Mouse (Mus musculus) adipose tissue, adult 10 weeks (tissue): ENCODE data around the gene Rbp1. TPM values are rescaled to one million over a fixed set of nuclear protein-coding genes. Genes with fewer than 3 reads are reported as not detected.

ENCODE experiments used
- polyA plus RNA-seq: library from polyadenylated mRNA; stranded (reverse); fragments of 350-450 nt; fragmentation: Illumina TruSeq; extraction: RNeasy Lipid Tissue Mini Kit (QIAGEN cat#74804); gene quantifications from one replicate; pipeline ENCODE4 v1.2.3, GENCODE M21; 2014; ENCODE audit warnings: low read depth, low replicate concordance

Rbp1 gene
- polyA plus RNA-seq, result 61.0 TPM

DNA sequence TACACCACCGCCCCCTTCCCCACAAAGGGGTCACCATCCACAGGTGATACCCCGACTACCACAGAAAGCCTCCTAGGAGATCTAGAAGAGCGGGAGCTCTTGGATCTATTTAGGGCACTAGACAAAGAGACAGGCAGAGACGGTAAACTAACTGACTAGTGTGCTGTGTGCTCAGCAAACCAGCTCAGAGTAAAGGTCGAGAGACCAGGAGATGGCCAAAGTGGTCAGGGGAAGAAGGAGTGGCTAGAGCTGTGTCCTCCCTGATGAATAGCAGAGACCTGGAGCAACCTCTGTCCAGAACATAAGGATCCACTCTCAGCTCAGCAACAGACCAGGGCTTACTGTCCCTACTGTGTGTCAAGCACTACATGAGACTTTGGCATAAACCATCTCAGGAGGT is at the start of gene Rbp1:
Gene Rbp1 (plus strand): TSS at position 306 of the 400 bp plus-strand sequence.

DNA sequence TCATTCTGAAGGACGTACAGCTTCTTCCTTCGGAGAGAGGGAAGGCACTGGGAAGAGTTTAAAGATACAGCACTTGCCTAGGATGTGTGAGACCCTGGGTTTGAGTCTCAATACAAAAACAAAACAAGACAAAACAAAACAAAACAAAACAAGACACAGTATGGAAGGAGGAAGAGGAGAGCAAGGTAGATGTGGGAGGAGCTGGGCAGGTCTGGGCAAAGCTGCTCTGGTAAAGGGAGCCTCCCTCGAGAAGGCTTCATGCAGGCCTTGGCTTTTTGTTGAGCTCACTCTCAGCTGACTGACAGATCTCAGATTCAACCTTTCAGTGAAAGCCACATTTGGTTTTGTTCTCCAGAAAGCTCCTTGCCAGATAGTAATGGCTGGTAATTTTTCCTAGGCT is 63.1 kb downstream of the Rbp1 start, which contains the start of gene Rbp2:
Gene Rbp2 (plus strand): TSS at position 301 of the 400 bp plus-strand sequence.

Other genes starting within 250 kb of the Rbp1 start
- 16.2 TPM for gene Nmnat3, start 135.5 kb upstream of the Rbp1 start, polyA plus RNA-seq
- gene Rbp2, start 63.2 kb downstream of the Rbp1 start, polyA plus RNA-seq, result 3.5 TPM
- gene Copb2, start 140.8 kb downstream of the Rbp1 start, polyA plus RNA-seq, result 118 TPM
- 21.7 TPM for gene Mrps22, start 178.7 kb downstream of the Rbp1 start, polyA plus RNA-seq